Mouse (Mus musculus) heart, postnatal 0 days (tissue): ENCODE data around the gene Krtap1-3.

ENCODE experiments used
- CTCF ChIP-seq: IDR thresholded peaks from 2 replicates; pipeline ENCODE4 v1.5.1; 2016; ENCODE audit warnings: antibody characterized with exemption, control low read depth, low read depth
- EP300 ChIP-seq: IDR thresholded peaks from 2 replicates; pipeline ENCODE4 v1.6.1; 2016; ENCODE audit warnings: antibody characterized with exemption, low read depth

DNA sequence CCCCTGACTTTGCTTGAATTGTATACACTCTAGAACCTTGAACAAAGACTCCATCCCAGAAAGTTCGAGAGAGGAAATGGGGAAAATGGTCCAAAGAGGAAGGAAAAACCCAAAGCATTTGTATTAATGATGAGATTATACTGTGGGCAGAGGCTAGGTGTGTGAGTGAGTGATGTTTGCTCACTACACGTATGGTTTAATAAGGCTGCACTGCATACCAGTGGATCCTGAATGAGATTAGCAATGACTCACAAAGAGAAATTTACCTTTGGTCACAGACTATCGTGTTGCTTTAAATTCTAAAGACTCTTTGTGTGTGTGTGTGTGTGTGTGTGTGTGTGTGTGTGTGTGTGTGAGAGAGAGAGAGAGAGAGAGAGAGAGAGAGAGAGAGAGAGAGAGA is 39.8 kb upstream of the Krtap1-3 start:
- no peak for TF ChIP-seq CTCF
- TF ChIP-seq EP300 = no peak
